Mouse (Mus musculus) small intestine, adult 2 months (tissue): ENCODE measurements at regions not wholly inside any gene's neighbourhood (a gene's known extent, or its start where the extent isn't known, plus 50 kb on each side); places are given as distances from the start of the nearest gene placed in this dataset.
A peak's percentile ranks its signal among the peaks of the same experiment; 100 is the strongest.

Source experiments
- H3K27ac ChIP-seq: fragments of 200-500 bp; 2 replicates; pipeline ENCODE4 v1.5.1; 2012; ENCODE audit warnings: low read depth, low read length, control low read depth, inconsistent platforms; ENCODE audit not compliant: insufficient read depth
- H3K27me3 ChIP-seq: fragments of 200-500 bp; 2 replicates; pipeline ENCODE4 v1.6.1; 2012; ENCODE audit warnings: mild to moderate bottlenecking, moderate library complexity, low read length, inconsistent platforms; ENCODE audit not compliant: control insufficient read depth, insufficient read depth
- H3K36me3 ChIP-seq: fragments of 200-500 bp; 2 replicates; pipeline ENCODE4 v1.6.1; 2012; ENCODE audit warnings: mild to moderate bottlenecking, low read length, control low read depth, inconsistent platforms; ENCODE audit not compliant: control insufficient read depth, insufficient read depth
- H3K4me1 ChIP-seq: fragments of 200-500 bp; 2 replicates; pipeline ENCODE4 v1.6.1; 2012; ENCODE audit warnings: low read length, inconsistent platforms, mixed read lengths; ENCODE audit not compliant: control insufficient read depth, insufficient read depth, insufficient read length
- H3K4me3 ChIP-seq: fragments of 200-500 bp; 2 replicates; pipeline ENCODE4 v1.5.1; 2012; ENCODE audit warnings: low read depth, mild to moderate bottlenecking, control low read depth, inconsistent platforms, low read length, moderate library complexity
- CTCF ChIP-seq: fragments of 200-500 bp; IDR thresholded peaks from 2 replicates; pipeline ENCODE4 v1.5.1; 2012; ENCODE audit warnings: low read depth, mild to moderate bottlenecking, control low read depth, inconsistent platforms, low read length, moderate library complexity, mixed read lengths; ENCODE audit not compliant: insufficient replicate concordance, insufficient read length; ENCODE audit errors: extremely low read depth
- POLR2A ChIP-seq: fragments of 200-500 bp; IDR thresholded peaks from 2 replicates; pipeline ENCODE4 v1.6.1; 2012; ENCODE audit warnings: low read depth, mild to moderate bottlenecking, control low read depth, inconsistent platforms, low read length, moderate library complexity
- WGBS: fragments of 180-500 bp; shearing (Covaris S2); methylation state at CpG from one replicate; pipeline ENCODE4 v1.1.7; 2018; 5-methylcytosine and 5-hydroxymethylcytosine counted together

DNA sequence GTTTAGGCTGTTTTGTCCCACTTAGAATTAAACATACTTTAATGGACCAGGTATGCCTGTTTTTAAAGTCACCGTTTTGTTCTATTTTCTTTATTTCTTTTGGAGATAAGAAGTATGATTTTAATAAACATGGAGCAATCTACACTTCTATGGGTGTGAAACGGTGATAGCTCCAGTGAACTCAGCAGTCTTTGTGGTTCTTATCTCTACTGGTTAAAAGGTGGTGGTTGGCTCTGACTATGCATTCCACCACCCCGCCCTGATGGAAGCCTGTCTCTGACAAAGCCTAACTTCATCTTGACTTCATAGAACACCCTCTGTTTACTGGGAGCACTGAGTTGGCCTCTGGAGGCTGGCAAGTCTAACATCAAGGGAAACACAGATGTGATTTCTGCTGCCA lies 407.3 kb upstream of the Nox3 start:
- Histone ChIP-seq H3K27me3 (no peaks in the 10 kb centered on the region), H3K4me1 (no peaks in the 10 kb centered on the region), H3K36me3 (no peaks in the 10 kb centered on the region), H3K4me3 (no peak overlapping the region), H3K27ac (no peak overlapping the region)
- WGBS: 68% methylated on average over 3 of the region's 3 CpGs
- no peak for TF ChIP-seq POLR2A
- TF ChIP-seq CTCF: no peak

GRCm38 (mm10) chr17:4109263-4109662 lies 413.2 kb upstream of the Nox3 start:
- Histone ChIP-seq H3K4me1 (no peaks in the 10 kb centered on the region), H3K27me3 (no peaks in the 10 kb centered on the region), H3K4me3 (no peak overlapping the region), H3K27ac (no peak overlapping the region), H3K36me3 (no peaks in the 10 kb centered on the region)
- 47% methylated on average over 3 of the region's 3 CpGs for WGBS
- TF ChIP-seq POLR2A (no peak), CTCF (peak; percentile 41; the same call in 1 of the 2 replicates)

DNA sequence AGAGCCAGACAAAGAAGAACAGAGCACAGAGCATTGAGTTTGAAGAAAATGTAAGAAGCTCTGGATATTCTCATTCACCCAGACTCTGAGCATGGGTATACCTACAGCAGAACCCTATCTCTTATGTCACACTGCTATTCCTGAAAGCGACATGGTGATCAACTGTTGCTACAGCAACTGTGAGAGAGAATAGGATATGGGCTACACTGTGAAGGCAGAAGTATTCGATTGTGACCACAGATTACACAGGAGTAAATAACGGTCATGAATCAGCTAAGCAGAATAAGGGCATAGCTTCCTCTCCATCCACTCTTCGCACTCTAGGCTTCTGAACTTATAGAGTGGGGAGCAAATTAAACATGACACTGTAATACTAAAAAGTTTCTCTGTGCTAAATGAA lies 417.0 kb upstream of the Nox3 start:
- Histone ChIP-seq H3K36me3 (no peaks in the 10 kb centered on the region), H3K4me1 (no peaks in the 10 kb centered on the region), H3K4me3 (no peak overlapping the region), H3K27ac (no peak overlapping the region), H3K27me3 (no peaks in the 10 kb centered on the region)
- 71% methylated on average over 4 of the region's 4 CpGs for WGBS
- TF ChIP-seq CTCF (no peak), POLR2A (no peak)

GRCm38 (mm10) chr17:4116476-4116875 lies 420.4 kb upstream of the Nox3 start:
- Histone ChIP-seq H3K27me3 (no peaks in the 10 kb centered on the region), H3K4me1 (no peaks in the 10 kb centered on the region), H3K36me3 (no peaks in the 10 kb centered on the region), H3K27ac (no peak overlapping the region), H3K4me3 (no peak overlapping the region)
- 77% methylated on average over 3 of the region's 3 CpGs for WGBS
- TF ChIP-seq POLR2A (no peak), CTCF (no peak)

DNA sequence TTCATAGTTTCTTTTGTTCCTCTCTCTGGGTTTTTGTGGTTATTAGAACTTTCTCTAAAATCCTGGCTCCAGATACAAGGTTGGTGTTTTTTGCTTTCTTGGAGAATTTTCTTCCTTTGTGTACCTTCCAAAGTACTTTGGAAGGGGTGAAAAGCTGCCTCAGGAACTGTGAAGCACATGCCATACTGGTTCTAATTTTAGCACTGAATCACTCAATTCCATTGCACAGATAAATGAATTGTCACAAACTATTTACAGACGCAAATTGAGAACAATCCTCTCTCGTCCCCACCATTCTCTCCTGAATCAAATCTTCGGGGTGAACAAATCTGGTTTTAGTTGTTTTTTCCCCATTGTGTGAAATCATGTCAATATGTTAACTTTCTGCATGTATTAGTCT lies 437.6 kb upstream of the Nox3 start:
- WGBS: 67% methylated on average over 3 of the region's 3 CpGs
- no peak overlapping the region for H3K4me3 ChIP-seq
- no peak for TF ChIP-seq POLR2A
- TF ChIP-seq CTCF: no peak
- H3K4me1 ChIP-seq: no peaks in the 10 kb centered on the region
- no peaks in the 10 kb centered on the region for H3K27me3 ChIP-seq
- no peaks in the 10 kb centered on the region for H3K36me3 ChIP-seq
- H3K27ac ChIP-seq: no peak overlapping the region

DNA sequence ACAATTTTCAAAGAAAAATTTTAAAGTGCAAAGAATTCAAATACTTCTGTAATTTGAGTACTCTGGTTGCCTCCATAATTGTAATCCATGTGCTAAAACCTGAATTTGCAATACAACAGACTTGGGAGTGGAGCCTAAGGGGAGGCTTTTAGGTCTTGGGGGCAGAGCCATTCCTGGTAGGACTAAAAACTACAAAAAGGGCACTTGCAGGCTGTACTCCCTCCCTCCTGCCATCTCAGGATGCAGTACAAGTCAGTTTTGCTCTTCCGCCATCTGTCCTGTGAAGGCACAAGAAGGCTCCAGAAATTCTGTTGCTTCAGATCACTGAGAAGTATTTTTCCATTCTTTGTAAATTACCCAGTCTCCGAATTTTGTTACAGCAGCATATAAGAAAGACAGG lies 467.4 kb upstream of the Nox3 start:
- WGBS: 90% methylated on average over 2 of the region's 2 CpGs
- H3K27me3 ChIP-seq: no peaks in the 10 kb centered on the region
- H3K36me3 ChIP-seq: no peaks in the 10 kb centered on the region
- TF ChIP-seq CTCF: no peak
- no peak for TF ChIP-seq POLR2A
- no peaks in the 10 kb centered on the region for H3K4me1 ChIP-seq
- no peak overlapping the region for H3K27ac ChIP-seq
- H3K4me3 ChIP-seq: no peak overlapping the region

GRCm38 (mm10) chr17:4173951-4174361 lies 477.9 kb upstream of the Nox3 start:
- H3K4me3 ChIP-seq: no peak overlapping the region
- no peak overlapping the region for H3K27ac ChIP-seq
- WGBS: 75% methylated on average over 4 of the region's 4 CpGs
- H3K27me3 ChIP-seq: no peaks in the 10 kb centered on the region
- no peaks in the 10 kb centered on the region for H3K4me1 ChIP-seq
- no peaks in the 10 kb centered on the region for H3K36me3 ChIP-seq
- TF ChIP-seq CTCF: no peak

DNA sequence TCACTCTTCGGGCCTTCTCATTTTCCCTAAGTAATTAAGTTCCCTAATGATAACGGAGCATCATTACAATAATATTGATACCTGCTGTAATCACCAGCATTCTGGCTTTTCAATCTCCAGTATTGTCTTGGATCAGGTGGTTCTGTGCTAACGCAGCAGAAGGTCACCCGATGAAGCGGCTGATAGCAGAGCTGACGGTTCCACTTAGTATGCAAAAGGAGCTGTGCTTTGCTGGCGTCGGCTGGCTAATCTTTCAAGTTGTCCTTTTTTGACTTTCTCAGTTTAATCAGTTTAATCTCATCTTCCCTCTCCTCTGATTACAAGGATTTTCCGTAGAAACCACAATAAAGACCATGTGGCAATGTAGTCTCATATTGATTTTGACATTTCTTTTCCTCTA lies 478.9 kb upstream of the Nox3 start:
- TF ChIP-seq CTCF (no peak), POLR2A (no peak)
- Histone ChIP-seq H3K36me3 (no peaks in the 10 kb centered on the region), H3K27ac (no peak overlapping the region), H3K4me1 (no peaks in the 10 kb centered on the region), H3K27me3 (no peaks in the 10 kb centered on the region), H3K4me3 (no peak overlapping the region)
- WGBS: 91% methylated on average over 9 of the region's 9 CpGs
